Mouse (Mus musculus) activated CD4-positive, CD25-positive, alpha-beta regulatory T cell, adult 4 months (primary cell): Measurements from ENCODE around the gene Htr5a. TPM values are rescaled to one million over a fixed set of nuclear protein-coding genes. Genes with fewer than 3 reads are reported as not detected.

Experiments used
- ATAC-seq: one replicate; pipeline ENCODE4 v1.8.0; 2017
- polyA plus RNA-seq, 2 experiments: library from polyadenylated mRNA; unstranded; fragments of 100-300 nt; shearing (Covaris generic); gene quantifications; one replicate each; pipeline ENCODE4 v1.2.1; 2017

Gene Htr5a
- polyA plus RNA-seq, 2 experiments from 2014 or later = not detected

- ATAC-seq = no peak
These were observed 46.1 kb downstream of the Htr5a start for GRCm38 (mm10) chr5:27888080-27888479.

GRCm38 (mm10) chr5:27895961-27896360, 54.0 kb downstream of the Htr5a start:
- no peak for ATAC-seq

- ATAC-seq = no peak
These were observed 57.8 kb downstream of the Htr5a start for GRCm38 (mm10) chr5:27899756-27900155.

- no peak for ATAC-seq
These were observed 58.2 kb downstream of the Htr5a start for GRCm38 (mm10) chr5:27900186-27900585.

Other genes with a start within 250 kb of the Htr5a start
- gene Paxip1, start 50.5 kb upstream of the Htr5a start, polyA plus RNA-seq = 10 to 100 TPM; 10.4 to 10.8 TPM
- gene Insig1, start 229.2 kb downstream of the Htr5a start, polyA plus RNA-seq = 10 to 100 TPM; 30.3 to 38.1 TPM